Mouse (Mus musculus): ENCODE measurements around the gene Kcnq1. TPM values are rescaled to one million over a fixed set of nuclear protein-coding genes. Genes with fewer than 3 reads are reported as not detected.
A peak's percentile ranks its signal among the peaks of the same experiment; 100 is the strongest.

Kcnq1 gene
- polyA plus RNA-seq, 1 experiment from 2014 or later: 17.8 TPM

- TF ChIP-seq EP300 (optimal IDR thresholded peaks at IDR 0.05) (no peak), CTCF (IDR thresholded peaks at IDR 0.05; ENCODE audit: low read depth) (no peak)
- no peak overlapping the region for H3K4me3 ChIP-seq (ENCODE audit: low read depth, low read length)
- no peak overlapping the region for H3K4me2 ChIP-seq (replicated peaks; ENCODE audit: low read depth)
- 92% methylated on average over 2 of the region's 2 CpGs for WGBS
- peaks cover 11% of the 10 kb centered on the region; the same call in 1 of the 2 replicates for H3K9me3 ChIP-seq (ENCODE audit: control insufficient read depth, low read length)
- H3K9ac ChIP-seq (ENCODE audit: low read length): no peak overlapping the region
- H3K36me3 ChIP-seq (ENCODE audit: control insufficient read depth, insufficient read depth, low read length): peaks cover 6% of the 10 kb centered on the region
- DNase-seq (ENCODE audit: low spot score): no peak
- H3K27me3 ChIP-seq (ENCODE audit: control insufficient read depth, insufficient read depth, low read length): no peaks in the 10 kb centered on the region
- H3K27ac ChIP-seq (replicated peaks): no peak overlapping the region
- H3K4me1 ChIP-seq (replicated peaks; ENCODE audit: control insufficient read depth, insufficient read depth): no peaks in the 10 kb centered on the region
- ATAC-seq (ENCODE audit: low FRiP score, low TSS enrichment): no peak
Observed at GRCm38 (mm10) chr7:143251206-143251605, 145.0 kb downstream of the Kcnq1 start.

- WGBS: 78% methylated on average over 6 of the region's 6 CpGs
- H3K27ac ChIP-seq (replicated peaks): no peak overlapping the region
Observed at GRCm38 (mm10) chr7:143253126-143253871, 147.1 kb downstream of the Kcnq1 start.

GRCm38 (mm10) chr7:143254901-143255300 lies 148.7 kb downstream of the Kcnq1 start:
- H3K4me2 ChIP-seq (replicated peaks; ENCODE audit: low read depth): no peak overlapping the region
- DNase-seq (ENCODE audit: low spot score) (no peak), ATAC-seq (ENCODE audit: low FRiP score, low TSS enrichment) (no peak)
- WGBS: 84% methylated on average over 2 of the region's 2 CpGs
- no peak overlapping the region for H3K9ac ChIP-seq (ENCODE audit: low read length)
- no peak overlapping the region for H3K4me3 ChIP-seq (ENCODE audit: low read depth, low read length)
- peaks cover 6% of the 10 kb centered on the region for H3K36me3 ChIP-seq (ENCODE audit: control insufficient read depth, insufficient read depth, low read length)
- peaks cover 10% of the 10 kb centered on the region; the same call in 1 of the 2 replicates for H3K9me3 ChIP-seq (ENCODE audit: control insufficient read depth, low read length)
- no peaks in the 10 kb centered on the region for H3K27me3 ChIP-seq (ENCODE audit: control insufficient read depth, insufficient read depth, low read length)
- TF ChIP-seq CTCF (IDR thresholded peaks at IDR 0.05; ENCODE audit: low read depth): no peak
- TF ChIP-seq EP300 (optimal IDR thresholded peaks at IDR 0.05): no peak
- no peaks in the 10 kb centered on the region for H3K4me1 ChIP-seq (replicated peaks; ENCODE audit: control insufficient read depth, insufficient read depth)
- H3K27ac ChIP-seq (replicated peaks): no peak overlapping the region

More at GRCm38 (mm10) chr7:143253126-143253871, 147.1 kb downstream of the Kcnq1 start:
- no peak overlapping the region for H3K9ac ChIP-seq (ENCODE audit: low read length)
- peaks cover 11% of the 10 kb centered on the region; the same call in 1 of the 2 replicates for H3K9me3 ChIP-seq (ENCODE audit: control insufficient read depth, low read length)
- no peak for TF ChIP-seq CTCF (IDR thresholded peaks at IDR 0.05; ENCODE audit: low read depth)
- TF ChIP-seq EP300 (optimal IDR thresholded peaks at IDR 0.05): no peak
- peaks cover 6% of the 10 kb centered on the region for H3K36me3 ChIP-seq (ENCODE audit: control insufficient read depth, insufficient read depth, low read length)
- H3K4me1 ChIP-seq (replicated peaks; ENCODE audit: control insufficient read depth, insufficient read depth): no peaks in the 10 kb centered on the region
- H3K4me3 ChIP-seq (ENCODE audit: low read depth, low read length): no peak overlapping the region
- DNase-seq (ENCODE audit: low spot score) (no peak), ATAC-seq (ENCODE audit: low FRiP score, low TSS enrichment) (no peak)
- H3K4me2 ChIP-seq (replicated peaks; ENCODE audit: low read depth): no peak overlapping the region
- no peaks in the 10 kb centered on the region for H3K27me3 ChIP-seq (ENCODE audit: control insufficient read depth, insufficient read depth, low read length)

GRCm38 (mm10) chr7:143261246-143261645 lies 155.1 kb downstream of the Kcnq1 start:
- ATAC-seq (ENCODE audit: low FRiP score, low TSS enrichment) (no peak), DNase-seq (ENCODE audit: low spot score) (peak; percentile 9)
- Histone ChIP-seq H3K4me3 (ENCODE audit: low read depth, low read length) (no peak overlapping the region), H3K36me3 (ENCODE audit: control insufficient read depth, insufficient read depth, low read length) (no peaks in the 10 kb centered on the region), H3K9me3 (ENCODE audit: control insufficient read depth, low read length) (no peaks in the 10 kb centered on the region), H3K4me2 (replicated peaks; ENCODE audit: low read depth) (no peak overlapping the region), H3K4me1 (replicated peaks; ENCODE audit: control insufficient read depth, insufficient read depth) (peaks cover 7% of the 10 kb centered on the region), H3K27ac (replicated peaks) (no peak overlapping the region), H3K9ac (ENCODE audit: low read length) (no peak overlapping the region), H3K27me3 (ENCODE audit: control insufficient read depth, insufficient read depth, low read length) (no peaks in the 10 kb centered on the region)
- TF ChIP-seq CTCF (IDR thresholded peaks at IDR 0.05; ENCODE audit: low read depth): no peak
- TF ChIP-seq EP300 (optimal IDR thresholded peaks at IDR 0.05): no peak

- Histone ChIP-seq H3K36me3 (ENCODE audit: control insufficient read depth, insufficient read depth, low read length) (no peaks in the 10 kb centered on the region), H3K4me3 (ENCODE audit: low read depth, low read length) (no peak overlapping the region), H3K27ac (replicated peaks) (no peak overlapping the region), H3K4me1 (replicated peaks; ENCODE audit: control insufficient read depth, insufficient read depth) (peaks cover 7% of the 10 kb centered on the region), H3K9me3 (ENCODE audit: control insufficient read depth, low read length) (no peaks in the 10 kb centered on the region), H3K27me3 (ENCODE audit: control insufficient read depth, insufficient read depth, low read length) (no peaks in the 10 kb centered on the region), H3K4me2 (replicated peaks; ENCODE audit: low read depth) (no peak overlapping the region), H3K9ac (ENCODE audit: low read length) (no peak overlapping the region)
- ATAC-seq (ENCODE audit: low FRiP score, low TSS enrichment): no peak
- peak; percentile 7 for DNase-seq (ENCODE audit: low spot score)
- WGBS: 39% methylated on average over 3 of the region's 3 CpGs
- TF ChIP-seq CTCF (IDR thresholded peaks at IDR 0.05; ENCODE audit: low read depth): no peak
- TF ChIP-seq EP300 (optimal IDR thresholded peaks at IDR 0.05): no peak
Observed at GRCm38 (mm10) chr7:143263557-143263956, 157.4 kb downstream of the Kcnq1 start.

- Histone ChIP-seq H3K4me1 (replicated peaks; ENCODE audit: control insufficient read depth, insufficient read depth) (peaks cover 7% of the 10 kb centered on the region), H3K9me3 (ENCODE audit: control insufficient read depth, low read length) (no peaks in the 10 kb centered on the region), H3K4me2 (replicated peaks; ENCODE audit: low read depth) (no peak overlapping the region), H3K9ac (ENCODE audit: low read length) (no peak overlapping the region), H3K27me3 (ENCODE audit: control insufficient read depth, insufficient read depth, low read length) (no peaks in the 10 kb centered on the region), H3K36me3 (ENCODE audit: control insufficient read depth, insufficient read depth, low read length) (no peaks in the 10 kb centered on the region), H3K4me3 (ENCODE audit: low read depth, low read length) (no peak overlapping the region), H3K27ac (replicated peaks) (no peak overlapping the region)
- 70% methylated on average over 4 of the region's 4 CpGs for WGBS
- DNase-seq (ENCODE audit: low spot score) (peak; percentile 11), ATAC-seq (ENCODE audit: low FRiP score, low TSS enrichment) (no peak)
- TF ChIP-seq CTCF (IDR thresholded peaks at IDR 0.05; ENCODE audit: low read depth) (no peak), EP300 (optimal IDR thresholded peaks at IDR 0.05) (no peak)
Observed at GRCm38 (mm10) chr7:143263966-143264365, 157.8 kb downstream of the Kcnq1 start.
